Mouse (Mus musculus): ENCODE measurements around the gene Gxylt2. TPM values are rescaled to one million over a fixed set of nuclear protein-coding genes. Genes with fewer than 3 reads are reported as not detected.

Gene Gxylt2
- total RNA-seq, 1 experiment from 2014 or later: 0.73 TPM

DNA sequence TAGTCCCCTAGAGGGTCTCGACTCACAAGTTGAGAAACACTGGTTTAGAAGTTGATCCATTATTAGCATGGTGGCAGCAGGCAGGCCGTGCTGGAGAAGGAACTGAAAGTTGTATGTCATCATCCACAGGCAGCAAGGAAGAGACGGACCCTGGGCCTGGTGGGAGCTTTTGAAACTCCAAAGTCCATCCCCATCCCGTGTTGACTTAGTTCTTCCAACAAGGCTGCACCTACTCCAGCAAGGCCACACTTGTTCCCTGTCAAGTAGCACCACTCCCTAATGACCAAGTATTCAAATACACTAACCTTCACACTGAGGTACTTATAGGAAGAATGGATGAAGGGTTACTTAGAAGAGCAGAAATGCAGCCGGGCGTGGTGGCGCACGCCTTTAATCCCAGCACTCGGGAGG, 146.1 kb downstream of the Gxylt2 start:
- no peak for DNase-seq

GRCm38 (mm10) chr6:100851083-100851482, 146.5 kb downstream of the Gxylt2 start:
- no peak for DNase-seq

Other genes with a start within 250 kb of the Gxylt2 start
- gene Shq1, start 33.6 kb upstream of the Gxylt2 start, total RNA-seq (2021): 8.7 and 9.1 TPM in 2 replicates
- gene Ppp4r2, start 128.9 kb downstream of the Gxylt2 start, total RNA-seq (2021): 71.3 and 86.9 TPM in 2 replicates

All from adrenal gland, postnatal 25 days (tissue).